Mouse (Mus musculus): ENCODE results near the gene Dppa3. TPM values are rescaled to one million over a fixed set of nuclear protein-coding genes. Genes with fewer than 3 reads are reported as not detected.

Gene Dppa3
- polyA plus RNA-seq, 2 experiments: 0.10 TPM; not detected in 1

GRCm38 (mm10) chr6:122600066-122600646 is 26.1 kb upstream of the Dppa3 start:
- Histone ChIP-seq H3K27ac (replicated peaks; ENCODE audit: low read depth, low read length) (no peak overlapping the region), H3K4me2 (replicated peaks; ENCODE audit: low read depth, low read length, severe bottlenecking) (no peak overlapping the region), H3K9me3 (ENCODE audit: control insufficient read depth, low read length) (no peaks in the 10 kb centered on the region), H3K27me3 (ENCODE audit: control insufficient read depth, insufficient read depth, low read length) (no peaks in the 10 kb centered on the region), H3K9ac (ENCODE audit: low read depth, low read length, severe bottlenecking) (no peak overlapping the region), H3K36me3 (ENCODE audit: control insufficient read depth, insufficient read depth, low read length) (no peaks in the 10 kb centered on the region), H3K4me1 (ENCODE audit: control insufficient read depth, insufficient read depth, low read length) (no peaks in the 10 kb centered on the region), H3K4me3 (replicated peaks; ENCODE audit: low read length) (no peak overlapping the region)
- TF ChIP-seq POLR2A (IDR thresholded peaks at IDR 0.05; ENCODE audit: borderline replicate concordance, extremely low read depth, insufficient read depth, insufficient read length): no peak
- ATAC-seq (ENCODE audit: low FRiP score, low read depth): no peak
- 82% methylated on average over 7 of the region's 7 CpGs for WGBS
- no peak for DNase-seq (ENCODE audit: low spot score)

- Histone ChIP-seq H3K9me3 (ENCODE audit: control insufficient read depth, low read length) (no peaks in the 10 kb centered on the region), H3K4me2 (replicated peaks; ENCODE audit: low read depth, low read length, severe bottlenecking) (no peak overlapping the region), H3K4me1 (ENCODE audit: control insufficient read depth, insufficient read depth, low read length) (no peaks in the 10 kb centered on the region), H3K27ac (replicated peaks; ENCODE audit: low read depth, low read length) (no peak overlapping the region), H3K36me3 (ENCODE audit: control insufficient read depth, insufficient read depth, low read length) (no peaks in the 10 kb centered on the region), H3K4me3 (replicated peaks; ENCODE audit: low read length) (no peak overlapping the region), H3K27me3 (ENCODE audit: control insufficient read depth, insufficient read depth, low read length) (no peaks in the 10 kb centered on the region), H3K9ac (ENCODE audit: low read depth, low read length, severe bottlenecking) (no peak overlapping the region)
- 87% methylated on average over 4 of the region's 4 CpGs for WGBS
- DNase-seq (ENCODE audit: low spot score) (no peak), ATAC-seq (ENCODE audit: low FRiP score, low read depth) (no peak)
- TF ChIP-seq POLR2A (IDR thresholded peaks at IDR 0.05; ENCODE audit: borderline replicate concordance, extremely low read depth, insufficient read depth, insufficient read length): no peak
Measured at GRCm38 (mm10) chr6:122601031-122601430, 25.2 kb upstream of the Dppa3 start.

GRCm38 (mm10) chr6:122601615-122602014 is 24.6 kb upstream of the Dppa3 start:
- Histone ChIP-seq H3K9me3 (ENCODE audit: control insufficient read depth, low read length) (no peaks in the 10 kb centered on the region), H3K27ac (replicated peaks; ENCODE audit: low read depth, low read length) (no peak overlapping the region), H3K4me1 (ENCODE audit: control insufficient read depth, insufficient read depth, low read length) (no peaks in the 10 kb centered on the region), H3K4me3 (replicated peaks; ENCODE audit: low read length) (peak overlapping the region; percentile 36), H3K27me3 (ENCODE audit: control insufficient read depth, insufficient read depth, low read length) (no peaks in the 10 kb centered on the region), H3K36me3 (ENCODE audit: control insufficient read depth, insufficient read depth, low read length) (no peaks in the 10 kb centered on the region), H3K4me2 (replicated peaks; ENCODE audit: low read depth, low read length, severe bottlenecking) (peak overlapping the region; percentile 44), H3K9ac (ENCODE audit: low read depth, low read length, severe bottlenecking) (no peak overlapping the region; the same call in 1 of the 2 replicates)
- ATAC-seq (ENCODE audit: low FRiP score, low read depth) (no peak), DNase-seq (ENCODE audit: low spot score) (no peak)
- TF ChIP-seq POLR2A (IDR thresholded peaks at IDR 0.05; ENCODE audit: borderline replicate concordance, extremely low read depth, insufficient read depth, insufficient read length): no peak
- WGBS: 85% methylated on average over 3 of the region's 3 CpGs

- ATAC-seq (ENCODE audit: low FRiP score, low read depth) (peak; percentile 84), DNase-seq (ENCODE audit: low spot score) (peak; percentile 87)
- H3K27me3 ChIP-seq (ENCODE audit: control insufficient read depth, insufficient read depth, low read length): no peaks in the 10 kb centered on the region
- peak; percentile 24; the same call in 1 of the 2 replicates for TF ChIP-seq POLR2A (IDR thresholded peaks at IDR 0.05; ENCODE audit: borderline replicate concordance, extremely low read depth, insufficient read depth, insufficient read length)
- WGBS: 6% methylated on average over 22 of the region's 22 CpGs
- no peaks in the 10 kb centered on the region for H3K36me3 ChIP-seq (ENCODE audit: control insufficient read depth, insufficient read depth, low read length)
- peak within 1 kb of the TSS; percentile 44 for H3K4me2 ChIP-seq (replicated peaks; ENCODE audit: low read depth, low read length, severe bottlenecking)
- H3K4me1 ChIP-seq (ENCODE audit: control insufficient read depth, insufficient read depth, low read length): no peaks in the 10 kb centered on the region
- no peak within 1 kb of the TSS for H3K27ac ChIP-seq (replicated peaks; ENCODE audit: low read depth, low read length)
- H3K9me3 ChIP-seq (ENCODE audit: control insufficient read depth, low read length): no peaks in the 10 kb centered on the region
- peak within 1 kb of the TSS; percentile 48 for H3K9ac ChIP-seq (ENCODE audit: low read depth, low read length, severe bottlenecking)
- peak within 1 kb of the TSS; percentile 36 for H3K4me3 ChIP-seq (replicated peaks; ENCODE audit: low read length)
Measured at GRCm38 (mm10) chr6:122602242-122602991, 23.8 kb upstream of the Dppa3 start, which contains the start of gene Apobec1. Gene Apobec1 (minus strand): TSS chr6:122602444.

GRCm38 (mm10) chr6:122602992-122603322 is 23.3 kb upstream of the Dppa3 start:
- no peak for TF ChIP-seq POLR2A (IDR thresholded peaks at IDR 0.05; ENCODE audit: borderline replicate concordance, extremely low read depth, insufficient read depth, insufficient read length)
- ATAC-seq (ENCODE audit: low FRiP score, low read depth) (no peak), DNase-seq (ENCODE audit: low spot score) (no peak)
- H3K4me2 ChIP-seq (replicated peaks; ENCODE audit: low read depth, low read length, severe bottlenecking): peak overlapping the region; percentile 44
- no peaks in the 10 kb centered on the region for H3K36me3 ChIP-seq (ENCODE audit: control insufficient read depth, insufficient read depth, low read length)
- peak overlapping the region; percentile 36 for H3K4me3 ChIP-seq (replicated peaks; ENCODE audit: low read length)
- 48% methylated on average over 1 of the region's 1 CpGs for WGBS
- no peaks in the 10 kb centered on the region for H3K9me3 ChIP-seq (ENCODE audit: control insufficient read depth, low read length)
- H3K27me3 ChIP-seq (ENCODE audit: control insufficient read depth, insufficient read depth, low read length): no peaks in the 10 kb centered on the region
- H3K4me1 ChIP-seq (ENCODE audit: control insufficient read depth, insufficient read depth, low read length): no peaks in the 10 kb centered on the region
- H3K27ac ChIP-seq (replicated peaks; ENCODE audit: low read depth, low read length): no peak overlapping the region
- no peak overlapping the region; the same call in 1 of the 2 replicates for H3K9ac ChIP-seq (ENCODE audit: low read depth, low read length, severe bottlenecking)
